Mouse (Mus musculus): ENCODE measurements at regions not wholly inside any gene's neighbourhood (a gene's known extent, or its start where the extent isn't known, plus 50 kb on each side); places are given as distances from the start of the nearest gene placed in this dataset.

DNA sequence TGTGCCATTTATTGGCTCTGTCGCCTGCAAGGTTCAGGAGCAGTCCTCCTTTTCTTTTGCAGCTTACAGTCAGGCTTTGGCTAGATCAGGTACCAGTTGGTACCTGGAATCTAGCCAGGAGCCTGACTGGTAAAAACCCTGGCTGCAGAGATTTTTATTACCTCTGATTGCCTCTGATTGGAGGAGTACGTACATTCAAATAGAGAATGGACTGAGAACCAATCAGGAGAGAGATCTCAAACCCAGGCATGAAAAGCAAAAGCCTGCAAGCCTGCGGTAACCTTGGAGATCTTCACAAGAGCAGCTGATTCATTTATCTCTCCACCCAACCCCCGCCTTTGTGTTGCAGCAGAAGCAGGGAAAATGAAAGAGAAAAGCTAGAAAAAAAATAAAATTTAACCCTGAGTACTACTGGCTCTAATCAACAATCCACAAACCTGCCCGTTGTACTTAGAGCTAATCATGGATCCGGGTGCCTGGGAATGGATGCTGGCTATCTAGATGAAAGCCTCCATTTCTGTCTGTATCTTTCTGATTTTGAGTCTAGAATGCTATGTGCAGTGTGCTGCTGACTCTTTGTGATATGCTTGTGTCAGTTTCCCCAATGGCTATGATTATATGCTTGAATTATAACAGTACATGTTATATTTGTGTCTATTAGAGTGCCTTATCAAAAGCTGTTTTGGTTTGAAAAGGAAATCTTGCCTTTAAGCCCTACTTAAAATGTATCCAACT lies 406.2 kb upstream of the Ndn start:
- H3K4me2 ChIP-seq (ENCODE audit: low read length), result no peak overlapping the region
- no peak overlapping the region for H3K4me3 ChIP-seq (ENCODE audit: low read depth, low read length)
- no peaks in the 10 kb centered on the region for H3K27me3 ChIP-seq (replicated peaks; ENCODE audit: control insufficient read depth, insufficient read depth, low read length)
- H3K36me3 ChIP-seq (ENCODE audit: control insufficient read depth, insufficient read depth, low read length), result no peaks in the 10 kb centered on the region
- H3K4me1 ChIP-seq (replicated peaks; ENCODE audit: control insufficient read depth, insufficient read depth, low read length), result no peaks in the 10 kb centered on the region
- 55% methylated on average over 6 of the region's 6 CpGs for WGBS
- DNase-seq (ENCODE audit: low spot score), result no peak
- H3K27ac ChIP-seq (ENCODE audit: low read depth), result no peak overlapping the region
- H3K9me3 ChIP-seq (ENCODE audit: control insufficient read depth, low read length), result no peaks in the 10 kb centered on the region
- no peak overlapping the region for H3K9ac ChIP-seq (ENCODE audit: low read length)
- peak; percentile 82; the same call in 1 of the 2 replicates for ATAC-seq (replicated peaks; ENCODE audit: low FRiP score, low TSS enrichment, low read depth)

DNA sequence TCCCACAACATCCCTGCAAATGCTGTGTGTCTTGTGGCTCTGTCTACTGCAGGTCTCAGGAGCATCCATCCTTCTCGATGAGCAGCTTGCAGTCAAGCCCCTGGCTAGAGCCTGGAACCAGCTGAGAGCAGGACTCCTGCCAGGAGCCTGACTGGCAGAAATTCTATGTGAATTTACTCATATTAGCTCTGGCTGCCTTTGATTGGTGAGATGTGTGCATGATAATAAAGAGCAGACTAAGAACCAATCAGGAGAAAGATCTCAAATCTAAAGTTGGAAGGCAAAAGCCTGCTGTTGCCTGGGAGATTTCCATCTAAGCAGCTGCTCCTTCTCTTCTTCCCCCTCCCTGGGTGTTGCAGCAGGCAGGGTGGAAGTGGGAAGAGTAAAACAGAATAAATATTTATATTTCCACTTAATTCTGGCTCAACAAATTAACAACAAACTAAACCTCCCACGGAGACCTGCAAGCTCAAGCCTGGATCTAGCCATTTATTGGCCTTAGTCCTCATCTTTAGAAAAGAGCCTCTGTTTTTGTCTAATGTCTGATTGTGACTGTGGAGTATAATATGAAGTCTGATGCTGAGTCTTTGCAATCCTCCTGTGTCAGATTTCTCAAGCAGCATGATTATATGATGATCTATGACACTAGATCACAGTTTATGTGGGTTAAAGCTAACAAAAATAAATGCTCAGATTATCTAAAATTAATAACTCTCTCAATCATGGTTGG lies 364.0 kb upstream of the Ndn start:
- Histone ChIP-seq H3K9me3 (ENCODE audit: control insufficient read depth, low read length) (no peaks in the 10 kb centered on the region), H3K9ac (ENCODE audit: low read length) (no peak overlapping the region), H3K36me3 (ENCODE audit: control insufficient read depth, insufficient read depth, low read length) (no peaks in the 10 kb centered on the region), H3K4me1 (replicated peaks; ENCODE audit: control insufficient read depth, insufficient read depth, low read length) (no peaks in the 10 kb centered on the region), H3K4me2 (ENCODE audit: low read length) (no peak overlapping the region), H3K27me3 (replicated peaks; ENCODE audit: control insufficient read depth, insufficient read depth, low read length) (no peaks in the 10 kb centered on the region), H3K4me3 (ENCODE audit: low read depth, low read length) (no peak overlapping the region), H3K27ac (ENCODE audit: low read depth) (no peak overlapping the region)
- 41% methylated on average over 2 of the region's 2 CpGs for WGBS
- ATAC-seq (replicated peaks; ENCODE audit: low FRiP score, low TSS enrichment, low read depth), result peak; percentile 68; the same call in 1 of the 2 replicates
- no peak for DNase-seq (ENCODE audit: low spot score)

DNA sequence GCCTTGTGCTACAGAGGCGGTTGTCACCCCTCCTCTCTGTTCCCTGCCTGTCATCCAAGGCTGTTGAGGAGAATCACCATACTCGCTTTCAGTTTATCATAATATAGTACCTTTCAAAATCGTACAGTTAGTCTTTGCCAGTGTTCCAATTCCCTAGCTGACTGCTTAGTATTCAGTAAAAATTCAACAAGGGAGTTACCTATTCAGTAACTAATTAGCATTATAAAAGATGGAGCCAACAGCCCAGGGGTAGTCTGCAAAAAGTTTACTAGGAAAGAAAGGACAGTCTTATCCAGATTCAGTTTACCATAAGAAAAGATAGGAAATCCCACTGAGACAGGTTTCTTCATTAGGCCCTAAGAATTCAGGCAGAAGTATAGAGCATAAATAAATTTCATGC lies 319.7 kb upstream of the Ndn start:
- H3K36me3 ChIP-seq (ENCODE audit: control insufficient read depth, insufficient read depth, low read length), result no peaks in the 10 kb centered on the region
- no peaks in the 10 kb centered on the region for H3K4me1 ChIP-seq (replicated peaks; ENCODE audit: control insufficient read depth, insufficient read depth, low read length)
- H3K9ac ChIP-seq (ENCODE audit: low read length), result no peak overlapping the region
- ATAC-seq (replicated peaks; ENCODE audit: low FRiP score, low TSS enrichment, low read depth), result no peak
- no peak overlapping the region for H3K4me2 ChIP-seq (ENCODE audit: low read length)
- H3K27ac ChIP-seq (ENCODE audit: low read depth), result no peak overlapping the region
- no peak overlapping the region for H3K4me3 ChIP-seq (ENCODE audit: low read depth, low read length)
- DNase-seq (ENCODE audit: low spot score), result no peak
- no peaks in the 10 kb centered on the region for H3K9me3 ChIP-seq (ENCODE audit: control insufficient read depth, low read length)
- WGBS, result 87% methylated on average over 3 of the region's 3 CpGs
- H3K27me3 ChIP-seq (replicated peaks; ENCODE audit: control insufficient read depth, insufficient read depth, low read length), result no peaks in the 10 kb centered on the region

DNA sequence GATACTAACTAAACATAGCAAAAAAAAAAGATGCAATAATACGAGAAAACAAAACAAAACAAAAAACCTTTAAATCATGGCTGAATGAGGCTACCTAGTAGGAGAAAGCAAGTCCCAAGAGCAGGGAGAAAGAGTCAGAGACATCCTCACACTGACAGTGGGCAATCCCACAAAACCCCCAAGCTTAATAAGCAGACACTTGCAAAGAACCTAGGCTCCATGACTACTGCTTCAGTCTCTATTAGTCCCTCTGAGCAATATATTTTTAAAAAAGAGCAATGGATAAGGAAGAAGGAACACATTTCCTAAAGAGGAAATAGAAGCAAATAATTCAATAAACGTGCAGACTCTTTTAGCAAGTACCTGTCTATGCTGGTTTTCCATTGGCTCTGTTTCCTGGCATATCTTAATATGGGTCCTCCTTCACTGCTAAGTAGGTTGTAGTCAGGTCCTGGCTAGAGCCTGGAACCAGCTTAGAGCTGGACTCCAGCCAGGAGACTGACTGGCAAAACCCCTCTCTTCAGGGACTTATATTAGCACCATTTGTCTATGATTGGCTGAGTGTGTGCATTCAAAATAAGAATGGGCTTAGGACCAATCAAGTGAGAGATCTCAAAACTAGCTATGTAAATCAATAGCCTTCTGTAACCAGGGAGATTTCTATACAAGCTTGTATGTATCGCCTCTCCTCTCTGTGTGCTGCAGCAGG lies 300.5 kb upstream of the Ndn start:
- H3K4me1 ChIP-seq (replicated peaks; ENCODE audit: control insufficient read depth, insufficient read depth, low read length), result no peaks in the 10 kb centered on the region
- no peaks in the 10 kb centered on the region for H3K27me3 ChIP-seq (replicated peaks; ENCODE audit: control insufficient read depth, insufficient read depth, low read length)
- H3K9me3 ChIP-seq (ENCODE audit: control insufficient read depth, low read length), result no peaks in the 10 kb centered on the region
- H3K4me2 ChIP-seq (ENCODE audit: low read length), result no peak overlapping the region
- DNase-seq (ENCODE audit: low spot score) (no peak), ATAC-seq (replicated peaks; ENCODE audit: low FRiP score, low TSS enrichment, low read depth) (no peak)
- no peak overlapping the region for H3K9ac ChIP-seq (ENCODE audit: low read length)
- WGBS, result 57% methylated on average over 3 of the region's 3 CpGs
- no peak overlapping the region for H3K4me3 ChIP-seq (ENCODE audit: low read depth, low read length)
- H3K27ac ChIP-seq (ENCODE audit: low read depth), result no peak overlapping the region
- no peaks in the 10 kb centered on the region for H3K36me3 ChIP-seq (ENCODE audit: control insufficient read depth, insufficient read depth, low read length)

DNA sequence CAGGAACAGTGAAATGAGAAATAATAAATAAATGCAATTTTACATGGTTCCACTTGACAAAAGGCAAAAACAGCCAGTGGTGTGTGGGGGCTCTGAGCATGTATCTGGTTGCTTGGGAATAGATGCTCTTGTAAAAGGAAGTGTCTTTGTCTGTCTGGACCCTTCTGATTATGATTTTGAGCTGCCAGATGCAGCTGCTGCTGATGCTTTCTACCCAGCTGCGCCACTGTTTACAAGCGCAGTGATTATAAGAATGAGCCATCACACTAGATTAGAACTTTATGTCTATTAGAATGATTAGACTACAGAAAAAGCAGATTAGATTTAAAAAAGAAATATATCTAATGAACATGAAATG lies 299.9 kb upstream of the Ndn start:
- WGBS, result 80% methylated on average over 2 of the region's 2 CpGs
- no peaks in the 10 kb centered on the region for H3K4me1 ChIP-seq (replicated peaks; ENCODE audit: control insufficient read depth, insufficient read depth, low read length)
- no peaks in the 10 kb centered on the region for H3K36me3 ChIP-seq (ENCODE audit: control insufficient read depth, insufficient read depth, low read length)
- no peaks in the 10 kb centered on the region for H3K27me3 ChIP-seq (replicated peaks; ENCODE audit: control insufficient read depth, insufficient read depth, low read length)
- no peak for DNase-seq (ENCODE audit: low spot score)
- no peak overlapping the region for H3K4me2 ChIP-seq (ENCODE audit: low read length)
- no peaks in the 10 kb centered on the region for H3K9me3 ChIP-seq (ENCODE audit: control insufficient read depth, low read length)
- H3K4me3 ChIP-seq (ENCODE audit: low read depth, low read length), result no peak overlapping the region
- H3K9ac ChIP-seq (ENCODE audit: low read length), result no peak overlapping the region
- ATAC-seq (replicated peaks; ENCODE audit: low FRiP score, low TSS enrichment, low read depth), result no peak
- no peak overlapping the region for H3K27ac ChIP-seq (ENCODE audit: low read depth)

DNA sequence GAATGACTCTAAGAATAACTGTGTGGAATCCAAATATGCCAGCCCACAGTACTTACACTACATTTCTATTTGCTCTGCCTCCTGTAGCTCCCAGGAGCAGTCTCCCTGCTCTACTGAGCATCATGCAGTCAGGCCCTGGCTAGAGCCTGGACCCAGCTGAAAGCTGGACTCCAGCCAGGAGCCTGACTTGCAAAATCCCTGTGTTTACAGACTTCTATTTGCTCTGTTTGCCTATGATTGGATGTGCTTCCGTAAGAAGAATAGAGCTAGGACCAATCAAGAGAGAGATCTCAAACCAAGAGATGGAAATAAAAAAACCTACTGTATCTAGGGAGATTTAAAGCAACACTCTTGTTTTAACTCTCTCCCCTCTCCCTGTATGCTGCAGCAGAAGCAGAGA lies 267.8 kb upstream of the Ndn start:
- no peak overlapping the region for H3K9ac ChIP-seq (ENCODE audit: low read length)
- no peak for DNase-seq (ENCODE audit: low spot score)
- 57% methylated on average over 1 of the region's 1 CpGs for WGBS
- ATAC-seq (replicated peaks; ENCODE audit: low FRiP score, low TSS enrichment, low read depth), result no peak; the same call in 1 of the 2 replicates
- no peaks in the 10 kb centered on the region for H3K4me1 ChIP-seq (replicated peaks; ENCODE audit: control insufficient read depth, insufficient read depth, low read length)
- no peaks in the 10 kb centered on the region for H3K9me3 ChIP-seq (ENCODE audit: control insufficient read depth, low read length)
- no peak overlapping the region for H3K4me2 ChIP-seq (ENCODE audit: low read length)
- H3K36me3 ChIP-seq (ENCODE audit: control insufficient read depth, insufficient read depth, low read length), result no peaks in the 10 kb centered on the region
- no peaks in the 10 kb centered on the region for H3K27me3 ChIP-seq (replicated peaks; ENCODE audit: control insufficient read depth, insufficient read depth, low read length)
- H3K27ac ChIP-seq (ENCODE audit: low read depth), result no peak overlapping the region
- no peak overlapping the region for H3K4me3 ChIP-seq (ENCODE audit: low read depth, low read length)

DNA sequence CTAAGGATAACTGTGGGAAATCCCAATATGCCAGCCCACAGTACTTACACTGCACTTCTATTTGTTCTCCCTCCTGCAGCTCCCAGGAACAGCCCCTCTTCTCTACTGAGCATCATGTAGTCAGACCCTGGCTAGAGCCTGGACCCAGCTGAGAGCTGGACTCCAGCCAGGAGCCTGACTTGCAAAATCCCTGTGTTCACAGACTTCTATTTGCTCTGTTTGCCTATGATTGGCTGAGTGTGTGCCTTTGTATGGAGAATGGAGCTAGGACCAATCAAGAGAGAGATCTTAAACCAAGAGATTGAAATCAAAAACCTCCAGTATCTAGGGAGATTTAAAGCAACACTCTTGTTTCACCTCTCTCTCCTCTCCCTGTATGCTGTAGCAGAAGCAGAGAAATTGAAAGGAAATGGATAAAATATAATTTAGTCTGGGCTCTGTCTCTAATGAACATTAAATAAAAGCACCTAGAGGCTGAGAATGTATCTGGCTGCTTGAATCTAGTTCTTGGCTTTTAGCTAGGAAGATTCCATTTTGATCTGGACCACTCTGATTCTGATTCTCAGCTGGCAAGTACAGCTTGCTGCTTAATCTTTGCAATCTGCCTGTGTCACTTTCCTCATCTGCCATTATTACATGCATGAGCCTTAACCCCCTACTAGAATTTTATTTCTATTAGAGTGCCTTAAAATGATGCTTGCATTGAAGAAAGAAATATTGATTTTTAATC lies 261.1 kb upstream of the Ndn start:
- ATAC-seq (replicated peaks; ENCODE audit: low FRiP score, low TSS enrichment, low read depth) (0 out of 2 replicates have a peak, but pooled peaks have one; percentile 40), DNase-seq (ENCODE audit: low spot score) (no peak)
- no peaks in the 10 kb centered on the region for H3K9me3 ChIP-seq (ENCODE audit: control insufficient read depth, low read length)
- H3K4me2 ChIP-seq (ENCODE audit: low read length), result no peak overlapping the region
- no peak overlapping the region for H3K27ac ChIP-seq (ENCODE audit: low read depth)
- no peaks in the 10 kb centered on the region for H3K4me1 ChIP-seq (replicated peaks; ENCODE audit: control insufficient read depth, insufficient read depth, low read length)
- H3K36me3 ChIP-seq (ENCODE audit: control insufficient read depth, insufficient read depth, low read length), result no peaks in the 10 kb centered on the region
- no peaks in the 10 kb centered on the region for H3K27me3 ChIP-seq (replicated peaks; ENCODE audit: control insufficient read depth, insufficient read depth, low read length)
- H3K4me3 ChIP-seq (ENCODE audit: low read depth, low read length), result no peak overlapping the region
- no peak overlapping the region for H3K9ac ChIP-seq (ENCODE audit: low read length)

Data from intestine, embryonic 14.5 days (tissue).